Mouse (Mus musculus) natural killer cell, adult 2 months (primary cell): Measurements from ENCODE around the gene Clrn3.
"Not testable (repeated sequence)": the region's sequence is repeated elsewhere in the genome, so short reads cannot be mapped to it uniquely, and the experiment has no call there.

Experiments
- DNase-seq, 2 experiments: peaks; one replicate each; pipeline ENCODE4 v3.0.0; 2022; ENCODE audit warnings: low spot score in 2 of 2

The Clrn3 gene

GRCm38 (mm10) chr7:135528515-135528914 lies at the start of gene Clrn3:
Gene Clrn3 (minus strand): TSS chr7:135528654.
- DNase-seq, result no peak

- DNase-seq, result no peak
These were observed 47.9 kb upstream of the Clrn3 start for GRCm38 (mm10) chr7:135576329-135576728.

DNA sequence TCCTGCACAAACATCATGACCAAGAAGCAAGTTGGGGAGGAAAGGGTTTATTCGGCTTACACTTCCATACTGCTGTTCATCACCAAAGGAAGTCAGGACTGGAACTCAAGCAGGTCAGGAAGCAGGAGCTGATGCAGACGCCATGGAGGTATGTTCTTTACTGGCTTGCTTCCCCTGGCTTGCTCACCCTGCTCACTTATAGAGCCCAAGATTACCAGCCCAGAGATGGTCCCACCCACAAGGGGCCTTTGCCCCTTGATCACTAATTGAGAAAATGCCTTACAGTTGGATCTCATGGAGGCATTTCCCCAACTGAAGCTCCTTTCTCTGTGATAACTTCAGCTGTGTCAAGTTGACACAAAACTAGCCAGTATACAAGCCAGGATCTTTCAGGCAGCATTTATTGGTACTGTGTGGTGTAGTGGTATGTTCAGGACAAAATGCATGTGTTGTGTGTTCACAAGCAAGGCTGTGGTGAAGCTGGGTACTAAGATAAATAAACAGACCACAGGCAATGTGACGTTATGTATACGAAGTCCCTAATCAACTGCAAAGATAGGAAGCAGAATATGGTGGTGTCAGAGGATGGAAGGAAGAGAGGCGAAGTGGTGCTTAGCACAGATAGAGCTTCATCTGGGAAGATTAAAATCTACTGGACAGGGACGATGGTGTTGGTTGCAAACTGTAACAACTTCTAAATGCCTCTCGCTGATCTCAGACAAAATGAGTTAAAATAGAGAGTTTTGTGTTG lies 47.0 kb upstream of the Clrn3 start:
- DNase-seq, result not testable (repeated sequence)

GRCm38 (mm10) chr7:135571951-135572559 lies 43.6 kb upstream of the Clrn3 start:
- no peak for DNase-seq

- no peak for DNase-seq
These were observed 42.9 kb upstream of the Clrn3 start for GRCm38 (mm10) chr7:135571392-135571791.

- DNase-seq, result no peak
These were observed 40.1 kb upstream of the Clrn3 start for GRCm38 (mm10) chr7:135568550-135568949.

DNA sequence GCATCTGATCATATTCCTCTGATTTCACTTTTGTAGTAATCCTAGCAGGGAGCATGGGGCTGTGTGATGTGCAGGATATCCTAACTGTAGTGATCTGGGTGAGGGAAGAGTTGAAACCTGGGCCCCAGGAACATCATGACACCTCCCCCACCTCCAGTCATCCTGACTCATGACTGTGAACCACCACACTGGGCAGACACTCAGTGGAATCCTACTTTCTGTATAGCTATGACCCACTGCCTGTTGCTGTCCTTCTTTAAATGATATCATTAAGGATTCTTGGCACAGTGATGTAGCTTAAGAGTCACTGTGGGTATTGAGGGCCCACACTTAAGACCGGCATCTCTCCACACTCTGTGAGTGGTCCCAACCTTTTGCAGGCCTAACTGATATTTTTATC lies 39.1 kb upstream of the Clrn3 start:
- no peak for DNase-seq

- DNase-seq, result no peak
These were observed 37.6 kb upstream of the Clrn3 start for GRCm38 (mm10) chr7:135566013-135566412.

DNA sequence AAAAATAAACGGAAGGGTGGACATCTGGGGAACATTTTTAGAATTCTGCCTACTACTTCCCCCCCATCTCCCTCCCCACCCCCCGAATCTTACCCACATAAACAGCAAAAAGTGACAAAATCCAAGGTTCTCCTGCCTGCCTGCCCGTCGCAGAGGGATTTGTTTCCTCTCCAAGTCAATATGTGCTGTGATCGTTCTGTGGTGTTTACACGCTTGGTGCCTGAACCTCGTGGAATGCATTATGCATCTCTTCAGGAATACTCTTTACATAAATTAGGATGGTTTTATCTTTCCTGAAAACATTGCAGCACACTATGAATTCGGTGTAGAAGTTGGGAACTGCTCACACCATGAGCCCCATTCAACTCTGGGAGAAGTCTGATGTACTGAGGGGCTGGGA lies 35.6 kb upstream of the Clrn3 start:
- DNase-seq, result no peak

DNA sequence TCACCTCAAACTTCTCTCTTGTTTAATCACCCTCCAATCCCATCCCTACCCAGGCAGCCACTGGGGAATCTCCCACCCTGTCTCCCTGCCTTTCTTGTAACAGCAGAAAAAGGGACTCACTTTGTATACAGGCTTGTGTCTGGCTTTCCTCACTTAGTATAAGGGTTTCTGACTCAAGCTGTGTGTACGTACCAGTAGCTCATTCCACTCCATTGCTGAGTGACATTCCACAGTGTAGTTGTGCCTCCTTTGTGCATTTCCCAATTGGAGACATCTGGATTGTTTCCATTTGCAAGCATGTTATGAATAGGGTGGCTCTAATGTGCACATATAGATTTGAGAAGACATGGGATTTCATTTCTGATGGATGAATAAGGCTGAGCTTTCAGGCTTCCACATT lies 31.8 kb upstream of the Clrn3 start:
- no peak for DNase-seq

DNA sequence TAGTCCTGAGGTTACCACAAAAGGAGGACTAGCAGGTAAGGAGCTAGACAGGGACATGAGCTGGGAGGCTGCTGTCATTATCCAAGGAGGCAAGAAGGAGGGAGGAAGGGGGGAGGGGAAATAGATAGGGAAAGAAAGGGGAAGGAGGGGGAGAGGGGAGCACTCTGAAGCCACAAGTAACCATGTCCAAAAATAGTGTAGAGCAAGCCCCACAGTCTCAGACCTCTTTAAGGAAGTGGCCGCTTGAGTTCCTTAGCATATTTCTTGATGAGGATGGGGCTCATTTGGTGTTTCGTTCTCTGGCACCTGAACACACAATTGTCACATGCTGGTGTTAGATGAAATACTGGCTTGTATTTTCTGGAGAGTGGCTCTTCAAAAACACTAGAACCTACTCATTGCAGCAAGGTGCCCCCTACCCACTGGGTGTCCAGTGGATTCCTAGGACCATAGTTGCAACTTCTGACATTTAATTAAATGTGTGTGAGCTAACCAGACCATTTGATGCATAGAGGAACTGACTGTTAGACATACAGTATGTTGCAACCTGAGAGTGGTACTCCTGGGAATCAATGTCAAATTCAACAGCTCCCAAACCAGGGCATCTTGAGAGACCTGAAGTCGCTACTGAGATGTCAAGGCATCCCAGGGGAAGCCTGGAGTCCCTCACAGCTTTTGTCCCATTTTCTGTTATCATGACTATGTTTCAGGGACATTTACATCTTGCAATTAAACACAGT lies 28.4 kb upstream of the Clrn3 start:
- DNase-seq, result no peak

GRCm38 (mm10) chr7:135553550-135553949 lies 25.1 kb upstream of the Clrn3 start:
- DNase-seq, result no peak

- no peak for DNase-seq
These were observed 23.1 kb upstream of the Clrn3 start for GRCm38 (mm10) chr7:135551547-135551946.

- DNase-seq, result no peak
These were observed 20.0 kb upstream of the Clrn3 start for GRCm38 (mm10) chr7:135548434-135548833.

- DNase-seq, result no peak
These were observed 18.1 kb upstream of the Clrn3 start for GRCm38 (mm10) chr7:135546530-135546929.

GRCm38 (mm10) chr7:135545957-135546356 lies 17.5 kb upstream of the Clrn3 start:
- DNase-seq, result no peak

GRCm38 (mm10) chr7:135544321-135544720 lies 15.9 kb upstream of the Clrn3 start:
- DNase-seq, result no peak

GRCm38 (mm10) chr7:135543033-135543432 lies 14.6 kb upstream of the Clrn3 start:
- no peak for DNase-seq

- peak; percentile 38 to 46 for DNase-seq
These were observed 13.8 kb upstream of the Clrn3 start for GRCm38 (mm10) chr7:135542235-135542634.

GRCm38 (mm10) chr7:135539429-135539828 lies 11.0 kb upstream of the Clrn3 start:
- no peak for DNase-seq

GRCm38 (mm10) chr7:135537948-135538741 lies 9.7 kb upstream of the Clrn3 start:
- DNase-seq, result no peak

- DNase-seq, result peak; percentile 76 to 79
These were observed 9.0 kb upstream of the Clrn3 start, which contains the start of gene Ptpre for GRCm38 (mm10) chr7:135537341-135537901. Gene Ptpre (plus strand): TSS chr7:135537481.
